Mouse (Mus musculus) hindbrain, embryonic 10.5 days (tissue): ENCODE measurements at regions not wholly inside any gene's neighbourhood (a gene's known extent, or its start where the extent isn't known, plus 50 kb on each side); places are given as distances from the start of the nearest gene placed in this dataset.
A peak's percentile ranks its signal among the peaks of the same experiment; 100 is the strongest.

Experiments used
- DNase-seq: peaks from one replicate; pipeline ENCODE4 v3.0.0-alpha.2; 2017; ENCODE audit warnings: low spot score
- H3K27ac ChIP-seq: fragments of 300-500 bp; sonication (generic); 2 replicates; pipeline ENCODE4 v1.5.1; 2016; ENCODE audit warnings: mild to moderate bottlenecking, moderate library complexity
- H3K27me3 ChIP-seq: fragments of 300-500 bp; sonication (generic); 2 replicates; pipeline ENCODE4 v1.6.1; 2016; ENCODE audit warnings: mild to moderate bottlenecking; ENCODE audit not compliant: poor library complexity, insufficient read depth, severe bottlenecking
- H3K36me3 ChIP-seq: fragments of 300-500 bp; sonication (generic); 2 replicates; pipeline ENCODE4 v1.6.1; 2016; ENCODE audit warnings: mild to moderate bottlenecking, moderate library complexity
- H3K4me1 ChIP-seq: fragments of 300-500 bp; sonication (generic); replicated peaks from 2 replicates; pipeline ENCODE4 v1.6.1; 2016; ENCODE audit warnings: mild to moderate bottlenecking
- H3K4me3 ChIP-seq: fragments of 300-500 bp; sonication (generic); 2 replicates; pipeline ENCODE4 v1.5.1; 2016; ENCODE audit warnings: mild to moderate bottlenecking, moderate library complexity
- H3K9me3 ChIP-seq: fragments of 300-500 bp; sonication (generic); 2 replicates; pipeline ENCODE4 v1.6.1; 2016; ENCODE audit warnings: mild to moderate bottlenecking, moderate library complexity
- WGBS: fragments of 180-500 bp; shearing (Covaris S2); methylation state at CpG from one replicate; pipeline ENCODE4 v1.1.7; 2016; 5-methylcytosine and 5-hydroxymethylcytosine counted together

DNA sequence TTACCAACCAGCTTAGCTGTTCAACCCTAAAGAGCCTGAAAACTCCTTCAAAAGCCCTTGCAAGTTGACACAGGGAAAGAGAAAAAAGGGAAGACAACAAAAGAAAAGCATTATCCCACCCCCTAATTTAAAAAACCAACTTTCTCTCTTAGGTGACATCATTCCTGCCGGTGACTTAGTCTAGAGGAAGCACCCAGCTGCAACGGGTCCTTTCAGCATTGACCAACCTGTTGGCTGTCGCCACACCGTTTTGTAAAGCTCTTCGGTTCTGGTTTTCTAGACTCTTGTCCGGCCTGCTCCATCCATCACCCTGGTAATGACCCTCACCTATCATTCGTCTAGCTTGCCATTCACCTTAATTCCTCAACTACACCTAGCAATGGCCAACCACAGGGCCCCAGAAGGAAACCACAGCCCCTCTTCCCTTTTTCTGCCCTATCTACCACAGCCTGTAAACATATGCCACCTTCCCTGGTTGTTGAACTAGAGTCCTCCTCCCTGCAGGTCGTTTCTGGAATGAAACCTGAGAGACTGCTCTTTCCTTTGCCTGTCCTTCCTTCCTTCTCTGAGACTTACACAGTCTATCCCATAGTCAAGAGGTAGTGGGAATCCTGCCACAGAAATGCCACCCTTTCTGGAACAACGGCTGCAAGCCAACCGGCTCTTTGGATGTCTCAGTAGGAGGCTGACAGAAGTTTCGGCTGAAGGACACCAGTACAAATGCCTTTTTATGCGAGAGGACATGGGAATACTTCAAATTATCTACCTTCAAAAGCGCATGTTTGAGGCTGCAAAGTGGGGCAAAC lies 87.9 kb downstream of the Foxb1 start:
- H3K4me1 ChIP-seq = peaks cover 36% of the 10 kb centered on the region
- DNase-seq = no peak
- H3K27ac ChIP-seq = no peak overlapping the region
- H3K27me3 ChIP-seq = peaks cover 69% of the 10 kb centered on the region
- no peak overlapping the region for H3K4me3 ChIP-seq
- H3K9me3 ChIP-seq = 0 out of 2 replicates have a peak, but pooled peaks cover 2% of the 10 kb centered on the region
- H3K36me3 ChIP-seq = no peaks in the 10 kb centered on the region
- WGBS = 66% methylated on average over 13 of the region's 13 CpGs

GRCm38 (mm10) chr9:69671199-69671598 lies 89.5 kb downstream of the Foxb1 start:
- Histone ChIP-seq H3K4me3 (peak overlapping the region; percentile 52), H3K4me1 (peaks cover 36% of the 10 kb centered on the region), H3K36me3 (no peaks in the 10 kb centered on the region), H3K27me3 (peaks cover 82% of the 10 kb centered on the region), H3K27ac (peak overlapping the region; percentile 78; the same call in 1 of the 2 replicates), H3K9me3 (0 out of 2 replicates have a peak, but pooled peaks cover 2% of the 10 kb centered on the region)
- WGBS = 2% methylated on average over 18 of the region's 18 CpGs
- DNase-seq = peak; percentile 23

DNA sequence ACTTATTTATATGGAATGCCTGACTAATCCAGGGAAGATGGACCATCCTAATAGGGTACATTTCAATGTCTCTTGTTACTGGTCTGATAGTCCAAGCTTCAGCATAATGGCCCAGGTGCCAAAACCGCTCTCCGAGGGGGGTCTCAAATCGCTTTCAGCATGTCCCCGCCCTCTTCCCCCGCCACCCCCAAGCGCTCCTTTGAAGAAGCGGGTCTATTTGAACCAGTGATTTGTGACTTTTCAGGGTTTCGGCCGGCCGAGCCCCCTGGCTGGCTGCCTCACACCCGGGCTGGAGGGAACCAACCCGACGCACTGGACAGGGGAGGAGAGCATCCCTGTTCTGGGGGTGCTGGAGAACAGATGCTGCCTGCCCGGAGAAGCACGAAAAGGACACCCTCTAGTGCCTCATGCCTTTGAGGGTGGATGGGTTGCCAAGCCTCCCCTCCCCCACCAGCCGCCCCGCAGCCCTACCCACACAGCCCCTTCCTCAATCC lies 90.1 kb downstream of the Foxb1 start:
- Histone ChIP-seq H3K36me3 (no peaks in the 10 kb centered on the region), H3K27ac (peak overlapping the region; percentile 78), H3K27me3 (peaks cover 81% of the 10 kb centered on the region), H3K9me3 (0 out of 2 replicates have a peak, but pooled peaks cover 2% of the 10 kb centered on the region), H3K4me3 (peak overlapping the region; percentile 52), H3K4me1 (peaks cover 36% of the 10 kb centered on the region)
- WGBS = under 1% methylated on average over 17 of the region's 17 CpGs
- peak; percentile 67 for DNase-seq

DNA sequence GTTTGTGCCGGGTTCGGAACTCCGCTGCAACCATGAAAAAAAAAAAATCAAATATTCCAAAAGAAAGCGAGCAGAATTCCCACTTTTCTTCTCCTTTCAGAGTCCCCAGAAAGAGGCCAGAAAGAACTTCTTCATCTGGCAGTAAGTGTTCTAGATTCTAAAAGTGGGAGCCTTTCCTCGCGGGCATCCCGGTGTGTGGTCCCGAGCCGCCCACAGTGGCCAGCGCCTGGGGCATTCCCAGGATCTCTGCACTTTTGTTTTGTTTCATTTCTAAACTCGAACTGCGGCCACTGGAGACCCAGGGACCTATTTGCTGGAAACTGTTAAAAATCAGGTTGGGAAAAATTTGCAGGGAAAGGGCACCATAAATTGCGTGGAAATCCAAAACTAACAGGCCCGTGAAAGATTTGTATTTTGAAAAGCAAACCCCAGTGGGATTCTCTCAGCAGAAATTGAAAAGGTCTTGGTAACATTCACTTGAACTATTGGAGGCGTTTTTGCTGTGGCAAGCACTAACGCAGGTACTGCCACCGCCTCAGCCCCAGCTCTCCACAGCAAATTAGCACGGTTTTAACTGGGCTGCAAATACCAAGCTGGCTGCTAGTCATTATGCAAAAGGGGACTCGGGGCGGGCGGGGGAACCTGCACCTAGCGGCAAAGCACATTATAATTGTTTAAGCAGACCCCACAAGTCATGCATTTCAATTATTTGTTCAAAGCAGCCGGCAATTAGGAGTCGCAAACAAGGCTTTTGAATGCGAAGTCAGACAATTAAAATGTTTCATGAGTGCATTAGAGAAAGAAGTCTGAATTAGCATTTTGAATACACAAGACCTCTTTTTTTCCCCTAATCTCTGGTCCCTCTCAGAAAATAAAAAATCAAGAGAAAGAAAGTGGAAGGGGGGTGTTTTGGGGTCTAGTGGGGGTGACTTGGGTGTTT lies 90.9 kb downstream of the Foxb1 start:
- peak; percentile 51 for DNase-seq
- H3K27me3 ChIP-seq = peaks cover 81% of the 10 kb centered on the region
- 1% methylated on average over 25 of the region's 25 CpGs for WGBS
- H3K27ac ChIP-seq = no peak overlapping the region; the same call in 1 of the 2 replicates
- H3K36me3 ChIP-seq = no peaks in the 10 kb centered on the region
- peaks cover 36% of the 10 kb centered on the region for H3K4me1 ChIP-seq
- H3K4me3 ChIP-seq = peak overlapping the region; percentile 52
- H3K9me3 ChIP-seq = 0 out of 2 replicates have a peak, but pooled peaks cover 2% of the 10 kb centered on the region

DNA sequence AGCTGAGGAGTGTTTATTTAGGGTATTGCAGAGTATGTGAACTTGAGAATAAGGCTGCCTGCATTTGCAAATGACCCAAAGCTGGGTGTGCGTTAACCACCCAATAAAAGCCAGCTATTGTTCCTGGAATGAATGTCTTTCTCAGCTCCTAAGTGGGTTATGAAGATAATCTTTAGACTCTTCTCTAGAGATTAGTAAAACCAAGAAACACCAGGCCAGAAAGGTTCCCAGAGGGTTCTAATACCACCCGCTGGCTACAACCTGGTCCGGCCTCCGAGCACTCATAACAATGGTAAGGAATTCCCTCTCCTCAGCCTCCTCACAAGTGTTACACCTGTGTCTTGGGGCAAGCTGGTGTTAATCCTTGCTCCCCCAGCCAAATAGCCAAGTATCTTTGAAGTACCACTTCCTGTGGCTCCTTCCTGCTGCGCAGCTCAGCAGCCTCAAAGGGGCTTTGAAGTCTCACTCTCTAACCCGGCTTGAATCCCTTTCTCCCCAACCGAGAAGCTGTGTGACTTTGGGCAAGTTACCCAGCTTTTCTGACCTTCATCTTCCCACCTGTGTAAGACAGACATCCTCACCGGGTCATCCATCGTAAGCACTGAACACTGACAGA lies 92.2 kb downstream of the Foxb1 start:
- H3K4me1 ChIP-seq = peaks cover 36% of the 10 kb centered on the region
- 8% methylated on average over 9 of the region's 9 CpGs for WGBS
- H3K9me3 ChIP-seq = no peaks in the 10 kb centered on the region
- H3K4me3 ChIP-seq = no peak overlapping the region
- no peak for DNase-seq
- no peaks in the 10 kb centered on the region for H3K36me3 ChIP-seq
- H3K27me3 ChIP-seq = peaks cover 75% of the 10 kb centered on the region
- H3K27ac ChIP-seq = no peak overlapping the region

- H3K27ac ChIP-seq = no peak overlapping the region
- H3K27me3 ChIP-seq = peaks cover 61% of the 10 kb centered on the region
- H3K4me1 ChIP-seq = peaks cover 32% of the 10 kb centered on the region
- no peaks in the 10 kb centered on the region for H3K9me3 ChIP-seq
- 75% methylated on average over 7 of the region's 7 CpGs for WGBS
- no peak for DNase-seq
- H3K36me3 ChIP-seq = no peaks in the 10 kb centered on the region
- no peak overlapping the region for H3K4me3 ChIP-seq
Observed at GRCm38 (mm10) chr9:69667064-69667533, 93.6 kb downstream of the Foxb1 start.

DNA sequence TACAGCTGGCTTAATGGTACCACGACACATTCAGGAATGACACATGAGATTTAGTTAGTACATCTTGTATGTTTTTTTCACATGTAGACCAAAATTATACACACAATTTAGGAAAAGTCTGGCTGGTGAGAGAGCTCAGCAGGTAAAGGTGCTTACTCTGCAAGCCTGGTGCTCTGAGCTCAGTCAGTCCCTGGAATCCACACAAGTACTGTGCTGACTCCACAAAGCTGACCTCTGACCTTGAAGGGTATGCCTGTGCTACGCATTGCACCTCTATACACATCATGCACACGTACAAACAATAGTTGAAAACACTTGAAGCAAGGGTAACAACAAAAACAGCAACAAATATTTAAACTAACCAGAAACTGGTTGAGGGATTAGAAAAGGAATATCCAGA lies 96.5 kb downstream of the Foxb1 start:
- no peak for DNase-seq
- no peaks in the 10 kb centered on the region for H3K36me3 ChIP-seq
- 91% methylated on average over 3 of the region's 3 CpGs for whole genome bisulfite sequencing

GRCm38 (mm10) chr9:69662394-69662793 lies 98.3 kb downstream of the Foxb1 start:
- no peaks in the 10 kb centered on the region for H3K36me3 ChIP-seq
- no peak overlapping the region for H3K27ac ChIP-seq
- H3K9me3 ChIP-seq = no peaks in the 10 kb centered on the region
- H3K27me3 ChIP-seq = peaks cover 17% of the 10 kb centered on the region
- WGBS = 37% methylated on average over 5 of the region's 5 CpGs
- peak; percentile 39 for DNase-seq
- no peak overlapping the region for H3K4me3 ChIP-seq
- H3K4me1 ChIP-seq = no peaks in the 10 kb centered on the region

More for the DNA sequence above, 96.5 kb downstream of the Foxb1 start:
- Histone ChIP-seq H3K4me3 (no peak overlapping the region), H3K27ac (no peak overlapping the region), H3K4me1 (peaks cover 10% of the 10 kb centered on the region), H3K27me3 (peaks cover 35% of the 10 kb centered on the region), H3K9me3 (no peaks in the 10 kb centered on the region)

GRCm38 (mm10) chr9:69658276-69658675 lies 102.5 kb downstream of the Foxb1 start:
- H3K27ac ChIP-seq = no peak overlapping the region
- H3K4me1 ChIP-seq = no peaks in the 10 kb centered on the region
- no peaks in the 10 kb centered on the region for H3K9me3 ChIP-seq
- no peaks in the 10 kb centered on the region for H3K27me3 ChIP-seq
- 89% methylated on average over 4 of the region's 4 CpGs for WGBS
- H3K4me3 ChIP-seq = no peak overlapping the region
- H3K36me3 ChIP-seq = no peaks in the 10 kb centered on the region
- no peak for DNase-seq

DNA sequence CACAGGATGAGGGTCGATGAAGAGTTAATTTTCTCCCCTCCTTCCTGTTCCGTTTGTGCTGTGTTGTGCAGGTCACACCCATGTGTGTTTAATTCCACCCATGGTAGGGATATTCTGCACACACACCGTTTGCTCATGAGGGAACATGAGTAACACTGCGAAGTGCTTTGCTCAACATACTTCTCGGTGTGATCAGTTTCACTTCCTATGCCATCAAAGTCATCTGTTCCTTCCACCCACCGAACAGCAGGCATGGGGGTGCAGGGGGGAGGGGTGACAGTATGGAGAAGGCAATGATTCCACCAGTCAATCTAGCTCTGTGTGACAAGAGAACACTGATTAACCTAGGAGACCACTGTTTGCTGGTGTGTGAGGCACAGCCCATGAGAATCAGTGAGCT lies 104.7 kb downstream of the Foxb1 start:
- no peak overlapping the region for H3K4me3 ChIP-seq
- H3K36me3 ChIP-seq = no peaks in the 10 kb centered on the region
- DNase-seq = no peak
- H3K9me3 ChIP-seq = no peaks in the 10 kb centered on the region
- H3K4me1 ChIP-seq = 0 out of 2 replicates have a peak, but pooled peaks cover 2% of the 10 kb centered on the region
- H3K27me3 ChIP-seq = no peaks in the 10 kb centered on the region
- no peak overlapping the region for H3K27ac ChIP-seq
- 82% methylated on average over 6 of the region's 6 CpGs for WGBS

- 85% methylated on average over 4 of the region's 4 CpGs for WGBS
- Histone ChIP-seq H3K9me3 (no peaks in the 10 kb centered on the region), H3K27me3 (no peaks in the 10 kb centered on the region), H3K4me3 (no peak overlapping the region), H3K27ac (no peak overlapping the region), H3K36me3 (no peaks in the 10 kb centered on the region), H3K4me1 (0 out of 2 replicates have a peak, but pooled peaks cover 2% of the 10 kb centered on the region)
- DNase-seq = no peak
Observed at GRCm38 (mm10) chr9:69652106-69652505, 108.6 kb downstream of the Foxb1 start.

DNA sequence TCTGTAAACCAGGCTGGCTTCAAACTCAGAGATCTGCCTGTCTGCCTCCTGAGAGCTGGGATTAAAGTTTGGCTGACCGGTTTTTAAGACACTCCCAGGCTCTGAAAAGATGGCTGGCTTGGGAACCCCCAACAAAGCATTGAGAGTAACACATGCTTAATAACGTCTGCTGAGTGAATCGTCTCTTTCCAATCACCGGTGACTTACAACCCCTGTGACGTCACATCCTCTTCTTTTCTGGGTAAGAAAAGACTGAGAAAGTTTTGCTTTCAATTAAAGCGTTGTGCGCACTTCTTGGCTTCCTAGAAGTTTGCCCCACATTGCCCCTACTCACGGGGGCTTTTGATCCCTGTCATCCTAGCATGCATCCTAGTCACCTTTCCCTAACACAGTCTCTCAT lies 109.1 kb downstream of the Foxb1 start:
- Histone ChIP-seq H3K27ac (no peak overlapping the region), H3K36me3 (no peaks in the 10 kb centered on the region), H3K9me3 (no peaks in the 10 kb centered on the region), H3K27me3 (no peaks in the 10 kb centered on the region), H3K4me3 (no peak overlapping the region), H3K4me1 (0 out of 2 replicates have a peak, but pooled peaks cover 2% of the 10 kb centered on the region)
- no peak for DNase-seq
- 81% methylated on average over 8 of the region's 8 CpGs for WGBS
